In the genomic region with DNA sequence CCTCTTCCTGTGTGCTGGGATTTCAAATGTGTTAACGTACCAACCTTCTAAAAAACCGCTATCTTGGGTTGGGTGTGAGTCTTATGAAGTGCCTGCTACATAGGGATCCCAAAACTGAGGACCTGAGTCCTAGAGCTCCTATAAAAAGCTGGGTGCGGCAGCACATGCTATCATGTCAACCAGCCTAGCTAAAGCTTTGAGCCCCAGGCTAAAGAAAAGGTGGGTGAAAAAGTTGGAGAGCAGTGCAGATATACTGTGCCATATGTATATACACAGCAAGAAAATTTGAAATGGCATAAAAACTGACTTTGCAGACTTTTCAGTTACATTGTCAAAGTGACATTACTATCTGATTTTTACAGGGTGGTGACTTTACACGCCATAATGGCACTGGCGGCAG, we compare ENCODE assay signal across 10 mouse cellular contexts. TPM values are rescaled to one million over a fixed set of nuclear protein-coding genes. Genes with fewer than 3 reads are reported as not detected.
A peak's percentile ranks its signal among the peaks of the same experiment; 100 is the strongest.
DNase-seq lines count a peak whose midpoint lies in the region; ATAC-seq lines count a peak whose summit lies in the region.
"Had no signal": no experiment of that assay in that cellular context is flagged by ENCODE, and none has a peak within 500 bp of the region (broad histone marks: within the 10 kb centered on the region; RNA-seq: fewer than 3 reads in every experiment).

No protein-coding gene starts in this region.

- no peak for DNase-seq in heart, postnatal 10 days
- no peak for DNase-seq in neural tube, embryonic 10.5 days (ENCODE audit: extremely low spot score, low spot score)
- no peak for DNase-seq in left cerebral cortex, adult 18-20 months (ENCODE audit: low spot score in 2 of 2)
- DNase-seq in cerebellum, adult 8-10 months: no peak
- DNase-seq: layer of hippocampus, adult 9-11 months had no signal

- H3K4me1 ChIP-seq in heart, embryonic 16.5 days (ENCODE audit: control insufficient read depth, insufficient read depth, low read length): peaks cover 26% of the 10 kb centered on the region
- peaks cover 20% of the 10 kb centered on the region for H3K4me1 ChIP-seq in neural tube, embryonic 12.5 days
- H3K4me1 ChIP-seq in hindbrain, embryonic 15.5 days (replicated peaks): peaks cover 32% of the 10 kb centered on the region

- H3K9ac ChIP-seq in heart, embryonic 16.5 days (ENCODE audit: low read length): no peak overlapping the region
- no peak overlapping the region for H3K9ac ChIP-seq in neural tube, embryonic 12.5 days
- no peak overlapping the region for H3K9ac ChIP-seq in hindbrain, embryonic 15.5 days

- H3K27ac ChIP-seq in heart, embryonic 16.5 days (ENCODE audit: low read length): no peak overlapping the region
- H3K27ac ChIP-seq in neural tube, embryonic 12.5 days: no peak overlapping the region
- H3K27ac ChIP-seq in hindbrain, embryonic 15.5 days (replicated peaks): no peak overlapping the region

- no peak overlapping the region for H3K4me3 ChIP-seq in heart, embryonic 16.5 days (ENCODE audit: low read length)
- H3K4me3 ChIP-seq in neural tube, embryonic 12.5 days: no peak overlapping the region
- H3K4me3 ChIP-seq in hindbrain, embryonic 15.5 days: no peak overlapping the region

- no peak for ATAC-seq in heart, embryonic 16.5 days (replicated peaks; ENCODE audit: extremely low read depth, insufficient read depth, low FRiP score)
- ATAC-seq in neural tube, embryonic 12.5 days (ENCODE audit: low FRiP score, low read depth): no peak
- no peak for ATAC-seq in hindbrain, embryonic 15.5 days (ENCODE audit: low FRiP score, low read depth)
- ATAC-seq in erythroblast, adult 5-6 weeks (replicated peaks; ENCODE audit: low FRiP score, poor library complexity, severe bottlenecking): no peak
- ATAC-seq: lung, postnatal 0 days had no signal

- no peaks in the 10 kb centered on the region for H3K27me3 ChIP-seq in heart, embryonic 16.5 days (ENCODE audit: control insufficient read depth, insufficient read depth, low read length)
- H3K27me3 ChIP-seq in neural tube, embryonic 12.5 days (replicated peaks): no peaks in the 10 kb centered on the region
- no peaks in the 10 kb centered on the region for H3K27me3 ChIP-seq in hindbrain, embryonic 15.5 days

- WGBS in heart, embryonic 16.5 days: 70% methylated on average over 5 of the region's 5 CpGs
- WGBS in neural tube, embryonic 12.5 days: 90% methylated on average over 5 of the region's 5 CpGs
- 91% methylated on average over 5 of the region's 5 CpGs for WGBS in hindbrain, embryonic 15.5 days

- peak overlapping the region; percentile 9; the same call in 1 of the 2 replicates for H3K4me2 ChIP-seq in heart, embryonic 16.5 days (ENCODE audit: low read depth, low read length)
- H3K4me2 ChIP-seq in neural tube, embryonic 12.5 days (replicated peaks): peak overlapping the region; percentile 33
- H3K4me2 ChIP-seq in hindbrain, embryonic 15.5 days: peak overlapping the region; percentile 82; the same call in 1 of the 2 replicates

- intact Hi-C loops in heart, postnatal 10 days (cut with DNase I): no loop called here

- H3K36me3 ChIP-seq in heart, embryonic 16.5 days (ENCODE audit: control insufficient read depth, insufficient read depth): peaks cover 27% of the 10 kb centered on the region
- H3K36me3 ChIP-seq in neural tube, embryonic 12.5 days: peaks cover 42% of the 10 kb centered on the region
- peaks cover 28% of the 10 kb centered on the region for H3K36me3 ChIP-seq in hindbrain, embryonic 15.5 days

- no peaks in the 10 kb centered on the region for H3K9me3 ChIP-seq in heart, embryonic 16.5 days (replicated peaks; ENCODE audit: control insufficient read depth, low read length)
- no peaks in the 10 kb centered on the region for H3K9me3 ChIP-seq in neural tube, embryonic 12.5 days
- no peaks in the 10 kb centered on the region for H3K9me3 ChIP-seq in hindbrain, embryonic 15.5 days

RNA-seq across cellular contexts. Expression of gene Ppia, which starts 3.5 kb away (rescaled TPM):
- 3,856 and 4,038 TPM in 2 replicates for polyA plus RNA-seq in heart, embryonic 16.5 days (2015; fragmentation: Nextera tagmentation; extraction: Ambion mirVana)
- total RNA-seq in heart, postnatal 10 days (2021): 100 to 1,000 TPM; 943 to 992 TPM
- polyA plus RNA-seq in neural tube, embryonic 12.5 days (2016; fragmentation: Nextera tagmentation; extraction: Ambion mirVana): 4,309 and 4,532 TPM in 2 replicates
- polyA plus RNA-seq in hindbrain, embryonic 15.5 days (2015; fragmentation: Nextera tagmentation; extraction: Ambion mirVana): 4,085 and 4,343 TPM in 2 replicates
- total RNA-seq in left cerebral cortex, adult 18-20 months (2021): 1,000 to 10,000 TPM; 1,850 TPM
- total RNA-seq in erythroblast, adult 5-6 weeks (2015; ENCODE audit: low replicate concordance): 1,176 and 1,185 TPM in 2 replicates
- total RNA-seq in erythroblast, adult 5-6 weeks (2017; ENCODE audit: low replicate concordance): 351 and 513 TPM in 2 replicates

RNA-seq across cellular contexts. Expression of gene H2afv, which starts 25.5 kb away (rescaled TPM):
- 327 and 358 TPM in 2 replicates for polyA plus RNA-seq in heart, embryonic 16.5 days (2015; fragmentation: Nextera tagmentation; extraction: Ambion mirVana)
- 10 to 100 TPM; 73.1 to 82.9 TPM for total RNA-seq in heart, postnatal 10 days (2021)
- polyA plus RNA-seq in neural tube, embryonic 12.5 days (2016; fragmentation: Nextera tagmentation; extraction: Ambion mirVana): 580 and 625 TPM in 2 replicates
- polyA plus RNA-seq in hindbrain, embryonic 15.5 days (2015; fragmentation: Nextera tagmentation; extraction: Ambion mirVana): 259 and 323 TPM in 2 replicates
- 10 to 100 TPM; 41.4 to 42.5 TPM for total RNA-seq in left cerebral cortex, adult 18-20 months (2021)
- total RNA-seq in erythroblast, adult 5-6 weeks (2015; ENCODE audit: low replicate concordance): 53.3 and 54.0 TPM in 2 replicates
- total RNA-seq in erythroblast, adult 5-6 weeks (2017; ENCODE audit: low replicate concordance): 32.3 and 44.9 TPM in 2 replicates

RNA-seq across cellular contexts. Expression of gene Zmiz2, which starts 29.9 kb away (rescaled TPM):
- 7.4 and 8.7 TPM in 2 replicates for polyA plus RNA-seq in heart, embryonic 16.5 days (2015; fragmentation: Nextera tagmentation; extraction: Ambion mirVana)
- 10 to 100 TPM; 43.2 to 44.3 TPM for total RNA-seq in heart, postnatal 10 days (2021)
- 23.9 and 24.1 TPM in 2 replicates for polyA plus RNA-seq in neural tube, embryonic 12.5 days (2016; fragmentation: Nextera tagmentation; extraction: Ambion mirVana)
- polyA plus RNA-seq in hindbrain, embryonic 15.5 days (2015; fragmentation: Nextera tagmentation; extraction: Ambion mirVana): 29.6 and 30.8 TPM in 2 replicates
- 100 to 1,000 TPM; 217 to 224 TPM for total RNA-seq in left cerebral cortex, adult 18-20 months (2021)
- total RNA-seq in erythroblast, adult 5-6 weeks (2015; ENCODE audit: low replicate concordance): 9.8 and 12.9 TPM in 2 replicates
- total RNA-seq in erythroblast, adult 5-6 weeks (2017; ENCODE audit: low replicate concordance): 1.5 and 3.1 TPM in 2 replicates

RNA-seq across cellular contexts. Expression of gene Purb, which starts 57.0 kb away (rescaled TPM):
- 22.1 and 24.2 TPM in 2 replicates for polyA plus RNA-seq in heart, embryonic 16.5 days (2015; fragmentation: Nextera tagmentation; extraction: Ambion mirVana)
- total RNA-seq in heart, postnatal 10 days (2021): 10 to 100 TPM; 70.5 to 74.0 TPM
- 13.8 and 14.2 TPM in 2 replicates for polyA plus RNA-seq in neural tube, embryonic 12.5 days (2016; fragmentation: Nextera tagmentation; extraction: Ambion mirVana)
- polyA plus RNA-seq in hindbrain, embryonic 15.5 days (2015; fragmentation: Nextera tagmentation; extraction: Ambion mirVana): 10.7 and 11.0 TPM in 2 replicates
- 100 to 1,000 TPM; 248 to 265 TPM for total RNA-seq in left cerebral cortex, adult 18-20 months (2021)
- 16.1 and 21.9 TPM in 2 replicates for total RNA-seq in erythroblast, adult 5-6 weeks (2015; ENCODE audit: low replicate concordance)
- 13.0 and 19.0 TPM in 2 replicates for total RNA-seq in erythroblast, adult 5-6 weeks (2017; ENCODE audit: low replicate concordance)

Comparison
In these comparisons a context has a peak if more than half of its experiments do, and no peak if none do; other contexts are left out.
1. H3K4me2 ChIP-seq: peak in every context shown above with its lines; median percentile 82 in hindbrain, embryonic 15.5 days; 33 in neural tube, embryonic 12.5 days; 9 in heart, embryonic 16.5 days.
2. RNA of gene Zmiz2, which starts 29.9 kb away (total RNA-seq): 217 to 224 TPM in left cerebral cortex, adult 18-20 months; 43.2 to 44.3 TPM in heart, postnatal 10 days and 1.5 to 12.9 TPM in erythroblast, adult 5-6 weeks; every median in the first group is over 4 times any median in the second.